In the genomic region with DNA sequence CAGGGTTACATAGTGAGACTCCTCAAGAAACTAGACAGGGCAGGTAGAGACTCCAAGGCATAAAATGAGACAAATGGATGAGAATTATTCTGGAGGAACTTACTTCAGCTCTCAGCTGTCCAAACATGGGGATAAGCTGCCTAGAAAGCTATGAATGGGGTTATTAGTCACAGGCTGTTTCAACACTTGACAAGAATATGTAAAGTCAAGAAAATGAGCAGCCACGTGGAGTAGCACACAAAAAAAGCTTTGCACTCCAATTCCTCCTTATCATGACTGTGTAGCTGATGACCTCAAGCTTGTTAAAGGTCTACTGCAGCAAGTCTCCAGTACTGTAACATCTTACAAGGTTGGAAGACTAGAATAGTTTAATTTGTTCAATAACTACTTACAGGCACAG, we compare ENCODE assay signal across 26 mouse cellular contexts. TPM values are rescaled to one million over a fixed set of nuclear protein-coding genes. Genes with fewer than 3 reads are reported as not detected.
A peak's percentile ranks its signal among the peaks of the same experiment; 100 is the strongest.
DNase-seq lines count a peak whose midpoint lies in the region; ATAC-seq and TF ChIP-seq lines count a peak whose summit lies in the region.
"Had no signal": no experiment of that assay in that cellular context is flagged by ENCODE, and none has a peak within 500 bp of the region (broad histone marks: within the 10 kb centered on the region; RNA-seq: fewer than 3 reads in every experiment).

No protein-coding gene starts in this region.

- in situ Hi-C loops in CH12.LX (cut with MboI; ENCODE audit: low pct_ligation_motif_present, low pct_unique_long_range_greater_than_20kb, low sequenced_read_pairs) = no loop called here

- ATAC-seq in lung, embryonic 14.5 days (ENCODE audit: insufficient read depth) = no peak
- no peak for ATAC-seq in neural tube, embryonic 15.5 days (ENCODE audit: low FRiP score)
- ATAC-seq: CD4-positive, CD25-positive, alpha-beta regulatory T cell, adult 4 months; forebrain, embryonic 16.5 days; hindbrain, embryonic 16.5 days; inflammation-experienced regulatory T-cells, adult 6 months had no signal

- TF ChIP-seq POLR2A in lung, adult 2 months (IDR thresholded peaks at IDR 0.05; ENCODE audit: borderline replicate concordance, extremely low read depth, low read depth, low read length) = no peak
- no peak for TF ChIP-seq POLR2A in CH12.LX (IDR thresholded peaks at IDR 0.05; ENCODE audit: low read depth, low read length)

- TF ChIP-seq EP300 in CH12.LX (IDR thresholded peaks at IDR 0.05; ENCODE audit: low read length) = no peak

- WGBS in lung, embryonic 14.5 days = 15% methylated on average over 1 of the region's 1 CpGs
- WGBS in lung, adult 2 months = 33% methylated on average over 1 of the region's 1 CpGs
- 18% methylated on average over 1 of the region's 1 CpGs for WGBS in macrophage (ENCODE audit: missing documents)
- 48% methylated on average over 1 of the region's 1 CpGs for WGBS in neural tube, embryonic 15.5 days

- H3K4me3 ChIP-seq in lung, embryonic 14.5 days (ENCODE audit: low read depth, low read length) = no peak overlapping the region
- H3K4me3 ChIP-seq in lung, adult 2 months (replicated peaks; ENCODE audit: extremely low read depth, low read depth, low read length) = no peak overlapping the region
- H3K4me3 ChIP-seq in CH12.LX (replicated peaks in 1 of 3; ENCODE audit: low read depth in 2 of 3, low read length in 2 of 3, poor library complexity in 1 of 3) (no peak overlapping the region), macrophage (ENCODE audit: inconsistent target) (no peak overlapping the region)
- H3K4me3 ChIP-seq in neural tube, embryonic 15.5 days (replicated peaks) = no peak overlapping the region
- H3K4me3 ChIP-seq: embryonic facial prominence, embryonic 12.5 days; forebrain, embryonic 12.5 days; heart, embryonic 13.5 days; hindbrain, embryonic 12.5 days had no signal

- H3K9ac ChIP-seq in lung, embryonic 14.5 days = no peak overlapping the region
- no peak overlapping the region for H3K9ac ChIP-seq in CH12.LX (ENCODE audit: insufficient read depth, low read depth)
- no peak overlapping the region for H3K9ac ChIP-seq in neural tube, embryonic 15.5 days (replicated peaks)
- H3K9ac ChIP-seq: embryonic facial prominence, embryonic 12.5 days; forebrain, embryonic 12.5 days; heart, embryonic 13.5 days; hindbrain, embryonic 12.5 days had no signal

- H3K79me2 ChIP-seq in CH12.LX (replicated peaks; ENCODE audit: control insufficient read depth, extremely low read depth, insufficient read depth, poor library complexity, severe bottlenecking) (peaks cover 83% of the 10 kb centered on the region), macrophage (ENCODE audit: inconsistent target) (peaks cover 98% of the 10 kb centered on the region)

- no peak overlapping the region for H3K4me2 ChIP-seq in lung, embryonic 14.5 days
- 0 out of 2 replicates have a peak overlapping the region, but pooled peaks have one; percentile 55 for H3K4me2 ChIP-seq in CH12.LX (ENCODE audit: insufficient read depth, low read depth, poor library complexity, severe bottlenecking)
- no peak overlapping the region for H3K4me2 ChIP-seq in neural tube, embryonic 15.5 days
- H3K4me2 ChIP-seq: embryonic facial prominence, embryonic 12.5 days; forebrain, embryonic 12.5 days; heart, embryonic 13.5 days; hindbrain, embryonic 12.5 days had no signal

- dilution Hi-C loops in CH12.LX (cut with MboI; ENCODE audit: extremely low pct_ligation_motif_present, extremely low pct_unique_long_range_greater_than_20kb, low sequenced_read_pairs) = no loop called here

- TF ChIP-seq CTCF in lung, embryonic 14.5 days (IDR thresholded peaks at IDR 0.05; ENCODE audit: low read depth) = no peak
- no peak for TF ChIP-seq CTCF in lung, adult 2 months (IDR thresholded peaks at IDR 0.05; ENCODE audit: insufficient read depth, low read length)
- no peak for TF ChIP-seq CTCF in CH12.LX (conservative IDR thresholded peaks at IDR 0.05 in 1 of 2, IDR thresholded peaks at IDR 0.05 in 1 of 2; ENCODE audit: low read depth in 2 of 2, low read length in 2 of 2)

- H3K36me3 ChIP-seq in lung, embryonic 14.5 days (ENCODE audit: insufficient read depth) = no peaks in the 10 kb centered on the region
- H3K36me3 ChIP-seq in CH12.LX (replicated peaks in 1 of 2; ENCODE audit: control insufficient read depth in 1 of 2, insufficient read depth in 1 of 2, low read length in 1 of 2) (peaks cover 0 to 3% of the 10 kb centered on the region in 2 experiments), macrophage (ENCODE audit: inconsistent target) (no peaks in the 10 kb centered on the region)
- H3K36me3 ChIP-seq in neural tube, embryonic 15.5 days = no peaks in the 10 kb centered on the region
- H3K36me3 ChIP-seq: embryonic facial prominence, embryonic 12.5 days; forebrain, embryonic 12.5 days; hindbrain, embryonic 12.5 days had no signal

- peak overlapping the region; percentile 88; the same call in 1 of the 2 replicates for H3K27ac ChIP-seq in lung, embryonic 14.5 days (ENCODE audit: low read depth)
- H3K27ac ChIP-seq in CH12.LX (ENCODE audit: insufficient read depth, low read depth) (peak overlapping the region; percentile 53), macrophage (0 out of 2 replicates have a peak overlapping the region, but pooled peaks have one; percentile 17)
- H3K27ac ChIP-seq in neural tube, embryonic 15.5 days (replicated peaks) = no peak overlapping the region
- H3K27ac ChIP-seq: embryonic facial prominence, embryonic 12.5 days; forebrain, embryonic 12.5 days; hindbrain, embryonic 12.5 days had no signal

- TF ChIP-seq RAD21 in CH12.LX (IDR thresholded peaks at IDR 0.05; ENCODE audit: low read depth, low read length) = no peak

- H3K27me3 ChIP-seq in lung, embryonic 14.5 days (ENCODE audit: insufficient read depth, low read length) = no peaks in the 10 kb centered on the region
- H3K27me3 ChIP-seq in CH12.LX (replicated peaks) = no peaks in the 10 kb centered on the region
- no peaks in the 10 kb centered on the region for H3K27me3 ChIP-seq in neural tube, embryonic 15.5 days (replicated peaks)
- H3K27me3 ChIP-seq: embryonic facial prominence, embryonic 12.5 days; forebrain, embryonic 12.5 days; heart, embryonic 13.5 days; hindbrain, embryonic 12.5 days had no signal

- H3K9me3 ChIP-seq in lung, embryonic 14.5 days (ENCODE audit: low read depth, low read length) = no peaks in the 10 kb centered on the region
- no peaks in the 10 kb centered on the region for H3K9me3 ChIP-seq in CH12.LX (replicated peaks; ENCODE audit: low read length)
- no peaks in the 10 kb centered on the region for H3K9me3 ChIP-seq in neural tube, embryonic 15.5 days (replicated peaks)
- H3K9me3 ChIP-seq: embryonic facial prominence, embryonic 12.5 days; forebrain, embryonic 12.5 days; heart, embryonic 13.5 days; hindbrain, embryonic 12.5 days had no signal

- peaks cover 28% of the 10 kb centered on the region for H3K4me1 ChIP-seq in lung, embryonic 14.5 days (ENCODE audit: insufficient read depth)
- peaks cover 32% of the 10 kb centered on the region for H3K4me1 ChIP-seq in lung, adult 2 months (ENCODE audit: control insufficient read depth, insufficient read depth, low read length)
- peaks cover 14 to 88% of the 10 kb centered on the region in 2 experiments for H3K4me1 ChIP-seq in CH12.LX (ENCODE audit: control insufficient read depth in 1 of 2, insufficient read depth in 2 of 2)
- H3K4me1 ChIP-seq in neural tube, embryonic 15.5 days = peaks cover 39% of the 10 kb centered on the region

- no peak for DNase-seq in lung, embryonic 14.5 days
- no peak for DNase-seq in lung, adult 2 months
- DNase-seq in 3T3-L1 (ENCODE audit: low read depth, low spot score) (peak; percentile 55), CH12.LX (ENCODE audit: extremely low read depth) (peak; percentile 31)
- DNase-seq in gastrocnemius, postnatal 10 days = no peak
- no peak for DNase-seq in testis, postnatal 10 days (ENCODE audit: low spot score)
- DNase-seq: adrenal gland, adult 8-10 months; adrenal gland, postnatal 36 days; B cell, adult 2 months; cerebellum, adult 11 months; cerebellum, adult 8-10 months; cerebellum, postnatal 14 days; gastrocnemius, postnatal 25 days; heart, postnatal 36 days had no signal

TF ChIP-seq in CH12.LX, 34 proteins besides CTCF, POLR2A, EP300 and RAD21 (continues in another document):
- TF ChIP-seq NELFE (IDR thresholded peaks at IDR 0.05; ENCODE audit: low read depth, low read length) = no peak
- no peak for TF ChIP-seq MAX (IDR thresholded peaks at IDR 0.05; ENCODE audit: low read length)
- TF ChIP-seq ETS1 (conservative IDR thresholded peaks at IDR 0.05; ENCODE audit: low read depth, low read length) = no peak
- TF ChIP-seq BHLHE40 (IDR thresholded peaks at IDR 0.05; ENCODE audit: low read depth, low read length) = no peak
- TF ChIP-seq NRF1 (IDR thresholded peaks at IDR 0.05; ENCODE audit: low read depth, low read length) = no peak
- TF ChIP-seq ZNF384 (IDR thresholded peaks at IDR 0.05; ENCODE audit: low read depth, low read length) = no peak

RNA-seq across cellular contexts. Expression of gene Nfyc, which starts 12.1 kb away (rescaled TPM):
- 113 and 114 TPM in 2 replicates for polyA plus RNA-seq in lung, embryonic 14.5 days (2014; fragmentation: Nextera tagmentation; extraction: Ambion mirVana)
- polyA plus RNA-seq in lung, adult 2 months (2012; rRNA removed) = 120 and 143 TPM in 2 replicates
- total RNA-seq in CH12.LX (2012; rRNA removed) (33.6 and 39.9 TPM in 2 replicates), CH12.LX (2014; rRNA removed) (36.7 and 41.0 TPM in 2 replicates)
- polyA plus RNA-seq in CH12.LX (2012; ENCODE audit: insufficient read length, low read depth) (44.4 and 51.1 TPM in 2 replicates), macrophage (2018) (20.0 to 28.3 TPM (median 28.1 TPM) in 3 replicates)
- total RNA-seq in macrophage (2018; cell fraction: chromatin; rRNA removed) = 10 to 100 TPM in 24 of 26 experiments, 1 to 10 TPM in 2; 9.0 to 34.9 (median 22.4) TPM
- total RNA-seq in macrophage (2018; cell fraction: cytosol; rRNA removed) = 10 to 100 TPM; 15.4 to 27.0 (median 22.8) TPM
- 10 to 100 TPM in 24 of 26 experiments, 1 to 10 TPM in 2; 7.9 to 23.8 (median 16.4) TPM for total RNA-seq in macrophage (2018; cell fraction: nucleus; rRNA removed)
- total RNA-seq in gastrocnemius, postnatal 10 days (2021) = 10 to 100 TPM; 47.2 to 55.8 TPM
- polyA plus RNA-seq in neural tube, embryonic 15.5 days (2015; fragmentation: Nextera tagmentation; extraction: Ambion mirVana) = 83.0 and 86.8 TPM in 2 replicates

RNA-seq across cellular contexts. Expression of gene Rims3, which starts 35.3 kb away (rescaled TPM):
- 0.70 and 1.1 TPM in 2 replicates for polyA plus RNA-seq in lung, embryonic 14.5 days (2014; fragmentation: Nextera tagmentation; extraction: Ambion mirVana)
- 0.94 and 1.4 TPM in 2 replicates for polyA plus RNA-seq in lung, adult 2 months (2012; rRNA removed)
- total RNA-seq in CH12.LX (2012; rRNA removed) (0.04 and 0.17 TPM in 2 replicates), CH12.LX (2014; rRNA removed) (0.05 TPM in 1 of 2 replicates, not detected in the other)
- polyA plus RNA-seq in CH12.LX (2012; ENCODE audit: insufficient read length, low read depth) (0.08 and 0.13 TPM in 2 replicates), macrophage (2018) (0.49 to 0.67 TPM (median 0.54 TPM) in 3 replicates)
- total RNA-seq in macrophage (2018; cell fraction: chromatin; rRNA removed) = 10 to 100 TPM in 9 of 26 experiments, 1 to 10 TPM in 11, under 1 TPM in 6; 0.38 to 27.8 (median 3.2) TPM
- total RNA-seq in macrophage (2018; cell fraction: cytosol; rRNA removed) = 1 to 10 TPM in 13 of 26 experiments, under 1 TPM in 13; 0.22 to 7.5 (median 1.2) TPM
- total RNA-seq in macrophage (2018; cell fraction: nucleus; rRNA removed) = 10 to 100 TPM in 4 of 26 experiments, 1 to 10 TPM in 16, under 1 TPM in 6; 0.12 to 22.4 (median 2.7) TPM
- under 1 TPM; 0.20 to 0.40 TPM for total RNA-seq in gastrocnemius, postnatal 10 days (2021)
- polyA plus RNA-seq in neural tube, embryonic 15.5 days (2015; fragmentation: Nextera tagmentation; extraction: Ambion mirVana) = 18.8 and 23.3 TPM in 2 replicates
- total RNA-seq: granulocyte monocyte progenitor cell, adult 5-6 weeks; MEL had no signal

Comparison
In these comparisons a context has a peak if more than half of its experiments do, and no peak if none do; other contexts are left out.
1. DNase-seq: peak in 3T3-L1 (single experiment) and CH12.LX (single experiment); none in lung, embryonic 14.5 days (single experiment), lung, adult 2 months (single experiment), gastrocnemius, postnatal 10 days (single experiment) and testis, postnatal 10 days (single experiment).